Mouse (Mus musculus) brain, adult 10 weeks (tissue): ENCODE measurements around the gene Ceacam5. TPM values are rescaled to one million over a fixed set of nuclear protein-coding genes. Genes with fewer than 3 reads are reported as not detected.

Source experiments
- polyA plus RNA-seq: library from polyadenylated mRNA; stranded (reverse); fragments of 350-450 nt; fragmentation: Illumina TruSeq; extraction: RNeasy Lipid Tissue Mini Kit (QIAGEN cat#74804); gene quantifications from one replicate; pipeline ENCODE4 v1.2.3, GENCODE M21; 2015; ENCODE audit warnings: low read depth, low replicate concordance

Ceacam5 gene
- polyA plus RNA-seq: not detected

DNA sequence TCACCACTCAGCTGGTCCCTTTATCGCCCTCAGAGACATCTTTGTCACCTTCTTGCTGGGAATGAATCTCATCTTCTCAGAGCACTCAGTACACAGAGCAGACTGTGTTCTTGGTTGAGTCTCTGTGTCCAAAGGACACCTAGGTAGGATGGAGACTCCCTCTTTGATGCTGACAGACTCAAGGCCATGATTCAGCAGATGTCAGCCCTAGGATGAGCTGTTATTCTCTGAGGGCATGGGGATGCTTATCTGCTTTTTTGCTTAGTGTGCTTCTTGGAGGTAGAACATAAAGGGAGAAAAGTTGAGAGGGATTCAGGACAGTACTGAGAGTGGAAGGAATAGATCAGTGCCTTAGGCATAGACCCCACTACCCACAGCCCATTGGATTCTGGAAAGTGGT is at the start of gene Ceacam5:
Ceacam5 (plus strand) TSS at position 301 of the 400 bp plus-strand sequence.

Other genes with a start within 250 kb of the Ceacam5 start
- not detected for gene Ceacam14, start 99.4 kb downstream of the Ceacam5 start, polyA plus RNA-seq
- not detected for gene Gm5155, start 158.5 kb downstream of the Ceacam5 start, polyA plus RNA-seq